Mouse (Mus musculus): ENCODE results near the gene 1700007K13Rik. TPM values are rescaled to one million over a fixed set of nuclear protein-coding genes. Genes with fewer than 3 reads are reported as not detected.
"Not testable (repeated sequence)": the region's sequence is repeated elsewhere in the genome, so short reads cannot be mapped to it uniquely, and the experiment has no call there.

The 1700007K13Rik gene
- polyA plus RNA-seq (2012; rRNA removed), result 1.8 and 2.2 TPM in 2 replicates

DNA sequence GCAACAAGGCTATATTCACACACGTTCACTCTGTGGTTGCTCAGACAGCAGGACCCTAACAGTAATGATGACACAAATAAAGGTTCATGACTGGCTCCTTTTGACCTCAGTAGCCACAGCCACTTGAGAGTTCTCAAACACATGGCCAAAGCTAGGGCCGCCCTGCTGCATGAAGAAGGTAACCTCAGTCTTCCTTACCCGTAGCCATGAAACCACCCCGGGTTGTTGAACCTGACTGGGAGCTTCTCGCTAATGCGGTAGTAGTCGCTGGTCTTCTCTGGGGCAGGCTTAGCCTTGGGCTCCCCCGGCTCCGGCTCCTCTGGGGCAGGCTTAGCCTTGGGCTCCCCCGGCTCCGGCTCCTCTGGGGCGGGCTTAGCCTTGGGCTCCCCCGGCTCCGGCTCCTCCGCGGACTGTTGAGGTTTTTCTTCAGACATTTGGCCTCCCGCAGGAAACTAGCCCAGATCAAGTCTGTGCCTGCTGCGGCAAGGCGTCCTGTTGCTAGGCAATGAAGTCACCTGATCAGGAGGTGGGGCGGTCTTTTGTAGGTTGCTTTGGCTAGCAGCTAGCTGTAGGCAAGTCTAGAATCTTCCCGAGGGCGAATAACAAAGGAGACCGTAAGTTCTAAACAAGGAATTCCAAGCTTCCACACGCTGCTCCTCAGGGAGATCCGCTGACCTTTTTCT lies at the start of gene 1700007K13Rik:
Gene 1700007K13Rik (minus strand): TSS at position 497 of the 683 bp plus-strand sequence.
- peak; percentile 39 for DNase-seq (ENCODE audit: low spot score)

GRCm38 (mm10) chr2:28514489-28514888 lies 48.4 kb upstream of the 1700007K13Rik start:
- DNase-seq (ENCODE audit: low spot score), result no peak

DNA sequence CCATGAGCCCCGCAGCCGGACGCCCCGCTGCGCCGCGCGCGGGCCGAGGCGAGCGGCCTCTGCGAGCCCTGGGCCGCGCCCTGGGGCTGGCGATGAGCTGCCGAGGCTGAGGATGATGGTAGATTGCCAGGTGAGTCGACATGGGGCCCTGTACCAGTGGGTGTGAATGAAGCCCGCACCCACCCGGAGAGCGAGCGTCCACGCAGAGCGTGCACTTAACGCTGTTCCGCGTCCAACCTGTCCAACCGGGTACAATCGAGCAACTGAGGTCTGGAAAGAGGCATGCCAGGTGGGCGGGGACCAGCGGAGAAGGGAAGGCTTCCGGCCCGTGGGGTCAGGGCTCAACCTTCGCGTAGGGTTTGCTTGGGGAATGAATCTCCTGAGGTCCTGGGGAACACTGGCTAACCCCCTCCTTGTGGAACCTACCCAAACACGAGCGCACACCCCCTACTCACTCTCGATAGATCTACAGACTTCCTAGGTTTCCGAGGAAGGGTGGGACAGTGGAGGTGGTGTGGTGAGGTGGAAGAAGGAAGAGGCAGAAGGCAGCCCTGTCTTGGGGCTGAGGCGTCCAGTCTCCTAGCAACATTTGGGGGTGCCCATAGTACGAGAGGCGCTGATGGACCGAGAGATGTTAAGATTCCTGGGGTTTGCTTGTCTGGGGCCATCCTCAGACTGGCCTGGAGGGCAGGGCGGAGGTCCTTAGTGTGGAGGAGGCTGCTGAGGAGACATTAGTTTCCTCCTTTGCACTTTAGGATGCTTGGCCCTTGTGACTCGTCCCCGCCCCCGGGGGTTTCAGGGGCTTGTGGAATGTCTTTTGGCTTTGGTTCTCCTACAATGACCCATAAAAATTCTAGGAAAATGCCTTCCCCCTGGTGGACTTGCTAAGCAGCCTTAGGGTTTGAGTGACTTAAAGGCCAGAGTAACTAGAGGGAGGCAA lies 47.6 kb upstream of the 1700007K13Rik start:
- peak; percentile 50 for DNase-seq (ENCODE audit: low spot score)

GRCm38 (mm10) chr2:28512798-28513401 lies 46.8 kb upstream of the 1700007K13Rik start, which contains the start of gene Ralgds:
Gene Ralgds, plus strand, starts transcription at chr2:28513125.
- peak; percentile 48 for DNase-seq (ENCODE audit: low spot score)

DNA sequence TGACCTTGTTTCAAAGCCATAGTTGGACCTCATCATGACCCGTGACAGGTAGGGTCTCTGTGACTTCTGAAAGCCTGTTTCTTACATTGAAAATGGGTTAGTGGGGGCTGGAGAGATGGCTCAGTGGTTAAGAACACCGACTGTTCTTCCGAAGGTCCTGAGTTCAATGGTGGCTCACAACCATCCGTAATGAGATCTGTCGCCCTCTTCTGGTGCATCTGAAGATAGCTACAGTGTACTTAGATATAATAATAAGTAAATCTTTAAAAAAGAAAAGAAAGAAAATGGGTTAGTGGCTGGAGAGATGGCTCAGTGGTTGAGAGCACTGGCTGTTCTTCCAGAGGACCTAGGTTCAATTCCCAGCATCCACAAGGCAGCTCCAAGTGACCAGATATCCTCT lies 45.5 kb upstream of the 1700007K13Rik start:
- not testable (repeated sequence) for DNase-seq (ENCODE audit: low spot score)

GRCm38 (mm10) chr2:28506291-28506690 lies 40.2 kb upstream of the 1700007K13Rik start:
- no peak for DNase-seq (ENCODE audit: low spot score)

- no peak for DNase-seq (ENCODE audit: low spot score)
Observed at GRCm38 (mm10) chr2:28505795-28506194, 39.7 kb upstream of the 1700007K13Rik start, which contains the start of gene Gm10134. Gene Gm10134, plus strand, starts transcription at chr2:28506095.

- DNase-seq (ENCODE audit: low spot score), result no peak
Observed at GRCm38 (mm10) chr2:28504676-28505075, 38.5 kb upstream of the 1700007K13Rik start.

- no peak for DNase-seq (ENCODE audit: low spot score)
Observed at GRCm38 (mm10) chr2:28502987-28503386, 36.9 kb upstream of the 1700007K13Rik start.

- no peak for DNase-seq (ENCODE audit: low spot score)
Observed at GRCm38 (mm10) chr2:28498431-28498830, 32.3 kb upstream of the 1700007K13Rik start.

DNA sequence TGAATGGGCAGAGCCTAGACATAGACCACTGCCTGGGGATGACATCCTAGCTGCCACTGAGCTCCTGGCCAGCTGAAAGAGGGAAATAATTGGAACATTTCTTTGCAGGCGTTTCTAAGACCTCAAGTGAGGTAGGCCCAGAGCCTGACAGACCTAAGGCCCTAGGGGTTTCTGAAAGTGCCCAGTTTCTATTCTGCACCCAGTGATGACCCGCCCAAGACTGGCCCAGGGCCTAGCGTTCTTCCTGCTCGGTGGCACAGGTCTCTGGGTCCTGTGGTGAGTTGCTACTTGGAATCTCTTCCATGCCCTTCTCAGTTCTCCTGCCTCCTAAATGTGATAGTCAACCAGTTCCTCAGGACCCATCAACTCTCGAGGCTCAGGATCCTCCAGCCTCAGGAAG lies 31.4 kb upstream of the 1700007K13Rik start:
- DNase-seq (ENCODE audit: low spot score), result no peak

DNA sequence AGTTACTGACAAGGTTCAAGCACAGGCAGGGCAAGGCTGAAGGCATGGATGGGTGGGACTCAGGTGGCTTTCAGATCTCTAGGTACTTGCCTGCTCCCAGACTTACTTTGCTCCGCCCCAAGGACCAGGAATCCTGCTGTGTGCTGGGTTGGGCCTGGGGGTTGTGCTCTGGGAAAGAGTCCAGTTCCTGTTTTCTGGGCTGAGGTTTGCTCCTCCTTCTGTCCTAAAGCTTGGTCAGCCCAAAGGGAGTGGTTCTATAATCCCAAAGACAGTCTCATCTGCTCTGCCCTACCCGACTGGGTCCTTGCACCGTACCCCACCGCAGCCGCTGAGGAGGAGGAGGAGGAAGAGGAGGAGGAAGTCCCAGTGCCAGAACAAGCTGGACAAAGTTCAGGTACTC lies 30.5 kb upstream of the 1700007K13Rik start, which contains the start of gene Gbgt1:
Gene Gbgt1 (plus strand): TSS at position 221 of the 400 bp plus-strand sequence.
- DNase-seq (ENCODE audit: low spot score), result no peak

GRCm38 (mm10) chr2:28495801-28496595 lies 29.9 kb upstream of the 1700007K13Rik start:
- DNase-seq (ENCODE audit: low spot score), result no peak

- DNase-seq (ENCODE audit: low spot score), result no peak
Observed at GRCm38 (mm10) chr2:28495207-28495756, 29.1 kb upstream of the 1700007K13Rik start.

DNA sequence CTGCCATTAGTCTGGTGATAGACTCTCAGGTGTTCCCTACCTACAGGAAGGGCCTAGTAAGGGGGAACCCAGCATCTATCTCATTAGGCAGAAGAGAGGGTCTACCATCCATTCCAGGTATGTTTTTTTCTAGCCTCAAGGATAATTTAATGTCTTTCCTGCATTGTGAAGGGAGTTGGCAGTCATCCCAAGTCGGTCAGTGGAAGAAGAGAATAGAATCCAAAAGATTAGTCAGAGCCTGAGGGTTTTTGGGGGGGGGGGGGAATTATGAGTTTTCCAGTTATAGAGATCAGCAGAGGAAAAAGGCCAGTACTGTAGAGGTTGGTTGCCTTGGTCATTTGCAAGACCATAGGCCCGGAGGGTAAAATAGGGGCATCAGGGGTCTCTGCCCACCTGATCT lies 28.4 kb upstream of the 1700007K13Rik start:
- no peak for DNase-seq (ENCODE audit: low spot score)

GRCm38 (mm10) chr2:28483861-28484260 lies 17.7 kb upstream of the 1700007K13Rik start:
- no peak for DNase-seq (ENCODE audit: low spot score)

GRCm38 (mm10) chr2:28479208-28480204 lies 13.4 kb upstream of the 1700007K13Rik start:
- no peak for DNase-seq (ENCODE audit: low spot score)

DNA sequence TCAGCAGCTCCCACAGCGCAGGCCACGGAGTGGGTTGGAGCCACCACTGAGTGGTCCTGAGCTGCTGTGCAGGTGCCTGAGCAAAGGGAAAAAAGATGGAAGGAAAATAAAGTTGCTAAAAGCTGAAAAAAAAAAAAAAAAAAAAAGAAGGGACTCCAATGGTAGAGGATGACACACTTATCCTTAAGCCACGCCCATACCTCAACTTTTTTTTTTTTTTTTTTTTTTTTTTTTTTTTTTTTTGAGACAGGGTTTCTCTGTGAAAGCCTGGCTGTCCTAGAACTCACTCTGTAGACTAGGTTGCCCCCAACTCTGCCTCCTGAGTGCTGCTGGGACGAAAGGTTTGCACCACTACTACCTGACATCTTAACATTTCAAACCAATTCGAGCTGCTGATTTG lies 11.9 kb upstream of the 1700007K13Rik start:
- DNase-seq (ENCODE audit: low spot score), result not testable (repeated sequence)

DNA sequence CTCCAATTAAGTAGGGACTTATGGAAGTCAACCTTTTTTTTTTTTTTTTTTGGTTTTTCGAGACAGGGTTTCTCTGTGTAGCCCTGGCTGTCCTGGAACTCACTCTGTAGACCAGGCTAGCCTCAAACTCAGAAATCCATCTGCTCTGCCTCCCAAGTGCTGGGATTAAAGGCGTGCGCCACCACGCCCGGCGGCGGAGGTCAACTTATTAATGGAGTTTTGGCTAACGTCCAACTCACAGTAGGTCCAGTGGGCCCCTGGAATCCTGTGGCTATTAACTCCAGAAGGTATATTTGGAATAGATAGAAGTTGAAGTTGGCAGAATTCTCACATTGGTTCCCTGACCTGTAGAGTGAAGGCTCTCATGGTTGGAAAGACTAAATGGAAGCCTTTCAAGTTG lies 5.9 kb upstream of the 1700007K13Rik start:
- not testable (repeated sequence) for DNase-seq (ENCODE audit: low spot score)

DNA sequence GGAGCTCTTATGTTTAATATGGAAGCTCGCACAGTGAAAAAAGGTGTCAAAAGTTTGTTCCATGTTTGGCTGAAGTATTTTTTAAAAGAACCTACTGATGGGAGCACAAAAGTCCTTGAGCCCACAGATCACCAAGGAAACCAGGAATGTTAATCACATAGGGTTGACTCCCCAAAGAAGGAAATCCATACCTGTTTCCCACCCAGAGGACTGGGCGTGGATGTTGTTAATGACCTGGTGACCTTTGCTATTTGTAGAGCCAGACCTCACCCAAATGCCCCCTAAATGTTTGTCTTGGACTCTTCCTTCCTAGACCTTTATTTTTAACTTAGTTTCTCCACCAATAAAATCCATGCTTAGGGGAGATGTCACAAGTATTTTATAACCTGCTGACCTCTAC lies 4.5 kb upstream of the 1700007K13Rik start:
- DNase-seq (ENCODE audit: low spot score), result no peak
